Mouse (Mus musculus) lung, embryonic 15.5 days (tissue): ENCODE data around the gene Arl14ep. TPM values are rescaled to one million over a fixed set of nuclear protein-coding genes. Genes with fewer than 3 reads are reported as not detected.

Experiments used
- ATAC-seq: fragments of 200-750 bp; cut with Nextera tagmentation; 2 replicates; pipeline ENCODE4 v1.8.0; 2017; ENCODE audit warnings: moderate number of reproducible peaks, borderline replicate concordance; ENCODE audit not compliant: low FRiP score, low TSS enrichment; ENCODE audit errors: extremely low read depth
- H3K27ac ChIP-seq: fragments of 300-500 bp; sonication (generic); 2 replicates; pipeline ENCODE4 v1.5.1; 2015; ENCODE audit warnings: moderate library complexity, mild to moderate bottlenecking, inconsistent platforms
- H3K27me3 ChIP-seq: fragments of 300-500 bp; sonication (generic); 2 replicates; pipeline ENCODE4 v1.6.1; 2015; ENCODE audit warnings: inconsistent platforms
- H3K36me3 ChIP-seq: fragments of 300-500 bp; sonication (generic); 2 replicates; pipeline ENCODE4 v1.6.1; 2015; ENCODE audit warnings: inconsistent platforms
- H3K4me1 ChIP-seq: fragments of 300-500 bp; sonication (generic); 2 replicates; pipeline ENCODE4 v1.6.1; 2015; ENCODE audit warnings: inconsistent platforms
- H3K4me2 ChIP-seq: fragments of 300-500 bp; sonication (generic); 2 replicates; pipeline ENCODE4 v1.6.1; 2015; ENCODE audit warnings: inconsistent platforms, mild to moderate bottlenecking, moderate library complexity
- H3K4me3 ChIP-seq: fragments of 300-500 bp; sonication (generic); 2 replicates; pipeline ENCODE4 v1.5.1; 2015; ENCODE audit warnings: mild to moderate bottlenecking, inconsistent platforms
- H3K9ac ChIP-seq: fragments of 300-500 bp; sonication (generic); 2 replicates; pipeline ENCODE4 v1.6.1; 2015; ENCODE audit warnings: inconsistent platforms
- H3K9me3 ChIP-seq: fragments of 300-500 bp; sonication (generic); 2 replicates; pipeline ENCODE4 v1.6.1; 2016; ENCODE audit warnings: inconsistent platforms
- WGBS: fragments of 180-500 bp; shearing (Covaris S2); methylation state at CpG from one replicate; pipeline ENCODE4 v1.1.7; 2015; 5-methylcytosine and 5-hydroxymethylcytosine counted together
- polyA plus RNA-seq: library from polyadenylated mRNA; unstranded; fragments of >200 nt; fragmentation: Nextera tagmentation; extraction: Ambion mirVana; gene quantifications from 2 replicates; pipeline ENCODE4 v1.2.1, GENCODE M21; 2015

Gene Arl14ep
- polyA plus RNA-seq, 1 experiment from 2014 or later, result 39.5 TPM

DNA sequence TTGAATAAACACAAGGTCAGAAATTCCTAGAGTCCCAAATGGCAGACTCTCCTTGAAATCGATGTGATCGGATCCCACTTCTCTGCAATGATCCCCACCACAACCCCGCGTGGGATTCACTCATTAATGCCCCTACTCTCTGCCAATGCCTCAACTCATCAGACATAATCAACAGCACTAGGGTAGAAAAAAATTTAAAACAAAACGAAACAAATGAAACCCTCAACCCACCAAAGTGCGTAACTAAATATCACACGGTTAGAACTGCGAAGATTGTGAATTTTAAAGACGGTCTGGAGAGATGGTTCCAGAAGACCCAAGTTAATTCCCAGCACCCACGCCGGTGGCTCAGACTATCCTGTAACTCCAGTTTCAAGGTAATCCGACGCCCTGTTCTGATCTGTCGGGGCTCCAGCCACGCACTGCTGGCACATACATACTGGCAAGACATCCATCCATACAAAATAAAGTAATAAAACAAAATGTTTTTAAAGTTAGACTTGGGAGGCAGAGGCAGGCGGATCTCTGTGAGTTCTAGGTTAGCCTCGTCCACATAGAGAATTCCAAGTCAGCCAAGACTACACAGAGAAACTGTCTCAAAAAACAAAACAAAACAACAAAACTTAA is 779 bp downstream of the Arl14ep start:
- H3K4me3 ChIP-seq, result peak overlapping the region; percentile 89
- no peak for ATAC-seq
- H3K27ac ChIP-seq, result no peak overlapping the region
- H3K9me3 ChIP-seq, result no peaks in the 10 kb centered on the region
- H3K9ac ChIP-seq, result peak overlapping the region; percentile 94
- peak overlapping the region; percentile 79 for H3K4me2 ChIP-seq
- H3K4me1 ChIP-seq, result peaks cover 6% of the 10 kb centered on the region; the same call in 1 of the 2 replicates
- WGBS, result 60% methylated on average over 17 of the region's 17 CpGs
- no peaks in the 10 kb centered on the region for H3K27me3 ChIP-seq
- H3K36me3 ChIP-seq, result peaks cover 5% of the 10 kb centered on the region; the same call in 1 of the 2 replicates

- 94% methylated on average over 6 of the region's 6 CpGs for WGBS
- peak overlapping the region; percentile 79; the same call in 1 of the 2 replicates for H3K4me2 ChIP-seq
These were observed 1.4 kb downstream of the Arl14ep start for GRCm38 (mm10) chr2:106972851-106973250.

DNA sequence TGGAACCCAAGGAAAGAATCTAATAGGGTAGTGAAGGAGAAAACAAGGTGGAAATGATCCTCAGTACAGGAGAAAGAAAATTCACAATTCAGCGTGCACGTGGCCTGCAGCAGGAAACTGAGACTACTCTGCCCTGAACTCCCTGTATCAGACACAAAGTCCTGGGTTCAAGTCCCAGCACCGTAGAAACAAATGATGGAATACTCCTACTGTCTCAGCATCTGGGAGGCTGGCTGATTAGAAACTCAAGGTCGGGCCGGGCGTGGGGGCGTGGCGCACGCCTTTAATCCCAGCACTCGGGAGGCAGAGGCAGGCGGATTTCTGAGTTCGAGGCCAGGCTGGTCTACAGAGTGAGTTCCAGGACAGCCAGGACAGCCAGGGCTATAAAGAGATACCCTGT is 3.3 kb downstream of the Arl14ep start:
- no peak overlapping the region for H3K4me2 ChIP-seq
- ATAC-seq, result no peak
- H3K9me3 ChIP-seq, result no peaks in the 10 kb centered on the region
- 92% methylated on average over 12 of the region's 12 CpGs for WGBS
- H3K36me3 ChIP-seq, result peaks cover 24% of the 10 kb centered on the region
- H3K27ac ChIP-seq, result no peak overlapping the region
- no peak overlapping the region for H3K4me3 ChIP-seq
- no peak overlapping the region for H3K9ac ChIP-seq
- H3K4me1 ChIP-seq, result peaks cover 6% of the 10 kb centered on the region; the same call in 1 of the 2 replicates
- no peaks in the 10 kb centered on the region for H3K27me3 ChIP-seq

More at GRCm38 (mm10) chr2:106972851-106973250, 1.4 kb downstream of the Arl14ep start:
- Histone ChIP-seq H3K4me1 (peaks cover 6% of the 10 kb centered on the region; the same call in 1 of the 2 replicates), H3K27me3 (no peaks in the 10 kb centered on the region), H3K36me3 (peaks cover 11% of the 10 kb centered on the region; the same call in 1 of the 2 replicates), H3K9ac (no peak overlapping the region), H3K4me3 (no peak overlapping the region), H3K9me3 (no peaks in the 10 kb centered on the region), H3K27ac (no peak overlapping the region)
- no peak for ATAC-seq

DNA sequence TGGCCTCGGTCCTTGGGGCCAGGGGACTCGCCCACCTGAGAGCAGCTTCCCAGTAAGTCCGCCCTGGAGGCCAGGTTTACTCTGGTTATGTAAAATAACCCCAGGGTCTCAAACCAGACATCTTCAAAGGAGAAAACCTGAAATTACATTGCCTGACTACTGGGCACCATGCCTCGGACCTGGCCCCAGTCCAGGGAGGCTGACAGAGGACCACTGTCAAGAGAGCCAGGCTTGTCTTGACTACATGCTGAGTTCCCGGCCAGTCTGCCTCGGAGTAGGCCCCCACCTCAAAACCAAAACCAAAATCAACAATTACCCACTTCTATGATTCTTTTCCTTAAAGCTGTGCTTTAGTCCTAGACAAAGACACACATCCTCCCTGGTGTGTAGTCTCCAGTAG is 5.9 kb downstream of the Arl14ep start:
- 84% methylated on average over 6 of the region's 6 CpGs for WGBS
- H3K36me3 ChIP-seq, result peaks cover 46% of the 10 kb centered on the region

GRCm38 (mm10) chr2:106963560-106963959 is 10.7 kb downstream of the Arl14ep start:
- 91% methylated on average over 3 of the region's 3 CpGs for WGBS
- Histone ChIP-seq H3K36me3 (peaks cover 50% of the 10 kb centered on the region), H3K4me3 (no peak overlapping the region), H3K9ac (no peak overlapping the region), H3K27me3 (no peaks in the 10 kb centered on the region), H3K4me2 (no peak overlapping the region), H3K9me3 (no peaks in the 10 kb centered on the region), H3K4me1 (no peaks in the 10 kb centered on the region), H3K27ac (no peak overlapping the region)
- no peak for ATAC-seq

More for the DNA sequence above, 5.9 kb downstream of the Arl14ep start:
- Histone ChIP-seq H3K9me3 (no peaks in the 10 kb centered on the region), H3K4me3 (no peak overlapping the region), H3K4me2 (no peak overlapping the region), H3K4me1 (peaks cover 3% of the 10 kb centered on the region; the same call in 1 of the 2 replicates), H3K9ac (no peak overlapping the region), H3K27me3 (no peaks in the 10 kb centered on the region), H3K27ac (no peak overlapping the region)
- no peak for ATAC-seq

- H3K4me3 ChIP-seq, result no peak overlapping the region
- no peaks in the 10 kb centered on the region for H3K4me1 ChIP-seq
- H3K27me3 ChIP-seq, result no peaks in the 10 kb centered on the region
- peaks cover 33% of the 10 kb centered on the region for H3K36me3 ChIP-seq
- H3K4me2 ChIP-seq, result no peak overlapping the region
- H3K9ac ChIP-seq, result no peak overlapping the region
- no peak overlapping the region for H3K27ac ChIP-seq
- ATAC-seq, result no peak
- 80% methylated on average over 3 of the region's 3 CpGs for WGBS
- H3K9me3 ChIP-seq, result no peaks in the 10 kb centered on the region
These were observed 12.6 kb downstream of the Arl14ep start for GRCm38 (mm10) chr2:106961650-106962049.

- Histone ChIP-seq H3K36me3 (peaks cover 30% of the 10 kb centered on the region), H3K9me3 (no peaks in the 10 kb centered on the region), H3K4me2 (no peak overlapping the region), H3K4me1 (no peaks in the 10 kb centered on the region), H3K27ac (no peak overlapping the region), H3K27me3 (no peaks in the 10 kb centered on the region), H3K9ac (no peak overlapping the region), H3K4me3 (no peak overlapping the region)
- no peak for ATAC-seq
- WGBS, result 79% methylated on average over 2 of the region's 2 CpGs
These were observed 13.2 kb downstream of the Arl14ep start for GRCm38 (mm10) chr2:106961066-106961465.

- no peak for ATAC-seq
- H3K27me3 ChIP-seq, result no peaks in the 10 kb centered on the region
- H3K4me1 ChIP-seq, result peaks cover 2% of the 10 kb centered on the region; the same call in 1 of the 2 replicates
- 37% methylated on average over 7 of the region's 7 CpGs for WGBS
- peaks cover 22% of the 10 kb centered on the region for H3K36me3 ChIP-seq
- no peak overlapping the region for H3K27ac ChIP-seq
- H3K4me2 ChIP-seq, result no peak overlapping the region
- H3K9me3 ChIP-seq, result no peaks in the 10 kb centered on the region
- H3K9ac ChIP-seq, result no peak overlapping the region
- no peak overlapping the region for H3K4me3 ChIP-seq
These were observed 14.0 kb downstream of the Arl14ep start for GRCm38 (mm10) chr2:106960237-106960636.

DNA sequence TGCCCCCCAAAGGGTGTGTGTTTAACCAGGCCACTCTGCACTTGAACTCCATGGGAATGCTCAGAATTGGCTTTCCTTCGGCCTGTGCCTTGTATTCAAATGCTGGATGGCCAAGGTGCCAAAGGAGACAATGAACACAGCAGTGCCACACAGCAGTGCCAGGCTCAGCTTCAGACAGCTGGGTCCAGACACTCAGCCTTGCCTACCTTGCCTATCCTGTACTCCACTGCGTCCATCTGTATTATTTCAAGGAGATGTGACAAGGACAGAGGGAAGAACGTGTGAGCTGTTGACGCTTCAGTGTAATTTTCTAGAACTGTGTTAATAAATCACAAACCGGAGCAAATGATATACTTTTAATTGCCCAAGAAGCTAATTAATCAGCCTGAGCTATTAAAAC is 14.8 kb downstream of the Arl14ep start:
- no peak for ATAC-seq

DNA sequence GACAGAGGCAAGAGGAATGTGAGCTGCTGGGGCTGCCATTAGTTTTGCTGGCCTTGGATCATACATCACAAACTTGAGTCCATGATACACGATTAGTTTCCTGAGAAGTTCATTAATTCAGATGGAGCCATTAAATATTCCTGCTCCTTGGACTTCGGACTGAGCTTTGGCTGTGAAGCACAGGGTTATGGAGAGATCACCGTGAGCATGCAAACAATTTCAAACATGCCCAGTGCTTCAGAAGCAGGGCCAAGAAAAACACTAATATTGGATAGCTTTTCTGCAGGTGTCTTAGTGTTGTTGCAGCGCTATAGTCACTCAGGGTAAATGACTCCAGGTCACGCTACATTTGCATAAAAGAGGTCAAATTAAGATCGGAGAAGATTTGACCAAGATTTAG is 15.3 kb downstream of the Arl14ep start:
- Histone ChIP-seq H3K9ac (no peak overlapping the region), H3K9me3 (no peaks in the 10 kb centered on the region), H3K4me1 (peaks cover 2% of the 10 kb centered on the region), H3K4me2 (no peak overlapping the region), H3K27ac (no peak overlapping the region), H3K36me3 (peaks cover 14% of the 10 kb centered on the region; the same call in 1 of the 2 replicates), H3K4me3 (no peak overlapping the region), H3K27me3 (no peaks in the 10 kb centered on the region)
- 75% methylated on average over 6 of the region's 6 CpGs for WGBS
- ATAC-seq, result no peak

More for the DNA sequence above, 14.8 kb downstream of the Arl14ep start:
- Histone ChIP-seq H3K4me1 (peaks cover 2% of the 10 kb centered on the region), H3K36me3 (peaks cover 14% of the 10 kb centered on the region), H3K4me3 (no peak overlapping the region), H3K27ac (no peak overlapping the region), H3K9me3 (no peaks in the 10 kb centered on the region), H3K9ac (no peak overlapping the region), H3K27me3 (no peaks in the 10 kb centered on the region), H3K4me2 (no peak overlapping the region)
- WGBS, result 81% methylated on average over 5 of the region's 5 CpGs

DNA sequence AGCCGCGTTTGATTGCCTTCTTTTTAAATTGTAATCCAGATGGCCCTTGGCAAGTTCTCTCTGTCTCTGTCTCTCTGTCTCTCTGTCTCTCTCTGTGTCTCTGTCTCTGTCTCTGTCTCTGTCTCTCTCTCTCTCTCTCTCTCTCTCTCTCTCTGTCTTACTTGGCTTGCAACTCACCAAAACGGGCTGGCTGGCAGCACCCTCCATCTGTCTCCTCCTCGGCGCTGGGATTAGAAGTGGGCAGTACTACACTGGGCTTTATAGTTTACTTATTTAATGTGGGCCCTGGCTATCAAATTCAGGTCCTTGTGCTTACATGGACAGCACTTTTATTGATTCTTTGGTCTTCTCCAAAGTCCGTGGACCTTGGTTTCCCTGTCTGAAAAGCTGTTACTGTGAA is 18.1 kb downstream of the Arl14ep start:
- H3K4me2 ChIP-seq, result no peak overlapping the region
- H3K27me3 ChIP-seq, result no peaks in the 10 kb centered on the region
- peaks cover 2% of the 10 kb centered on the region for H3K4me1 ChIP-seq
- H3K36me3 ChIP-seq, result no peaks in the 10 kb centered on the region
- H3K27ac ChIP-seq, result no peak overlapping the region
- no peak for ATAC-seq
- H3K4me3 ChIP-seq, result no peak overlapping the region
- H3K9me3 ChIP-seq, result no peaks in the 10 kb centered on the region
- H3K9ac ChIP-seq, result no peak overlapping the region
- WGBS, result 43% methylated on average over 6 of the region's 6 CpGs

GRCm38 (mm10) chr2:106955621-106956020 is 18.6 kb downstream of the Arl14ep start:
- H3K36me3 ChIP-seq, result no peaks in the 10 kb centered on the region
- no peak for ATAC-seq
- no peak overlapping the region for H3K4me3 ChIP-seq
- H3K9ac ChIP-seq, result no peak overlapping the region
- no peaks in the 10 kb centered on the region for H3K27me3 ChIP-seq
- H3K9me3 ChIP-seq, result no peaks in the 10 kb centered on the region
- H3K27ac ChIP-seq, result no peak overlapping the region
- H3K4me1 ChIP-seq, result peaks cover 2% of the 10 kb centered on the region
- 6% methylated on average over 10 of the region's 10 CpGs for WGBS
- H3K4me2 ChIP-seq, result no peak overlapping the region
